Mouse (Mus musculus): ENCODE results near the gene Dennd6a.

GRCm38 (mm10) chr14:26595695-26596365 lies 22.2 kb downstream of the Dennd6a start:
- no peak for TF ChIP-seq CTCF (conservative IDR thresholded peaks at IDR 0.05; ENCODE audit: insufficient read depth, insufficient read length, low read depth, low read length)
- TF ChIP-seq POLR2A (IDR thresholded peaks at IDR 0.05; ENCODE audit: low read depth, low read length) = no peak

Measured in kidney, adult 2 months (tissue).